Mouse (Mus musculus): ENCODE data around the gene Zzef1. TPM values are rescaled to one million over a fixed set of nuclear protein-coding genes. Genes with fewer than 3 reads are reported as not detected.

The Zzef1 gene
- polyA plus RNA-seq, 1 experiment from 2014 or later, result 9.8 TPM

DNA sequence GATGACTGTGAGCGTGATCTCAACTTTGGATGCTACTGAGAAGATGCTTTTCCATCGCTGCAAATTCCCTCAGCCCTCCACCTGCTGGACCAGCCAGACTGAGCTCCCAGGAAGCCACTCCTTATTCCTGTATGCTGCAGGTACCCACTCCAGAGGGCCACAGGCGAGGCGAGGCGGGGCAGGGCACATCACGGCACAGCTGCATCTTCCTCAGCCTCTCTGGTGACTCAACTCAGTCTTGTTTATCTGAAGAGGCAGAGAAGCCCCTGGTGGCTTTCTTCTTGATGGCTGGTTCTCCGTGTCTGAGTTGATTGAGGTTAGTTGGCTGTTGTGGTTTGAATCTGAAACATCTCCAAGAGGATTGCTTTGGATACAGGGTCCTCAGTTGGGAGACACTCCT is 152.2 kb downstream of the Zzef1 start:
- no peak for ATAC-seq (ENCODE audit: insufficient number of reproducible peaks, insufficient read depth, low FRiP score, low TSS enrichment)
- Histone ChIP-seq H3K4me2 (replicated peaks) (no peak overlapping the region), H3K36me3 (no peaks in the 10 kb centered on the region), H3K4me1 (peaks cover 23% of the 10 kb centered on the region), H3K4me3 (no peak overlapping the region), H3K9me3 (0 out of 2 replicates have a peak, but pooled peaks cover 5% of the 10 kb centered on the region), H3K9ac (no peak overlapping the region), H3K27ac (no peak overlapping the region), H3K27me3 (no peaks in the 10 kb centered on the region)
- 78% methylated on average over 7 of the region's 7 CpGs for WGBS

DNA sequence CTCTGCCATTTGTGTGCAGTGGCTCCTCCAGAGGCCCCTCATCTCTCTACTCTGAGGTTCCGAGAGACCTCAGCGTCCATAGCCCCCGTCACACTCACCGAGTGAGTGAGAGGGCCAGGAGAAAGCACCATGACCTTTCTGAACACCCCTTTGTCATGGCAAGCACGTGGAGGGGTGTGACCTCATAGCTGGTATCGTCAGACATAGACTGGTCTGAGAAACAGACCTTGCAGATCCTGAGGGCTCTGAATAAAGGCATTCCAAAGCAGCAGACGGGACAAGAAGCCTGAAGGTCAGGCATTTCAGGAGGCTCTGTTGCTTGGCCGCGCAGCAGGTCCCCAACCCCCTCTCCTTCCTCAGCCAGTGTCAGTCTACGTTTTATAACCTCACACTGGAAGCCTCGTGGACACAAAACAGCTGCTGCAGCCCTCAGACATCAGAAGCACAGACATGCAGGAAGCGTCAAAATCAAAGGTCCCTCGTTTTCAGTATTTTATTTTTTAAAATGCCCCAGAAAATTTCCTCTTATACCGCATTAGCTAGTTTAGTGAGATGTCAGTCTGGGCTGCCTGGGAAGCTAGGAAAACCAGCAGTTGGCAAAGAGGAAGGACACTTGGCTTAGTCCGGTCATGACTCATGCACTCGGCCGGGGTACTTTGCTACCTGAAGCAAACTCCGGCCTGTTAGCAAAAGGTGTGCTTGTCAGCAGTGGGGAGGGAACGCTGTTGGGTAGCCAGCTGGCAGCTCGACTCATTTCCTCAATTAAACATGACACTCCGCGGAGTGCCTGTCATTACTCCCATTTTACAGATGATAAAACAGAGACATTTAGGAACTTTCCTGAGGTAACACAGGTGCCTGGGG is 155.3 kb downstream of the Zzef1 start:
- Histone ChIP-seq H3K4me3 (no peak overlapping the region), H3K9me3 (0 out of 2 replicates have a peak, but pooled peaks cover 5% of the 10 kb centered on the region), H3K9ac (no peak overlapping the region), H3K4me1 (peaks cover 11% of the 10 kb centered on the region), H3K27me3 (no peaks in the 10 kb centered on the region), H3K27ac (no peak overlapping the region), H3K36me3 (no peaks in the 10 kb centered on the region), H3K4me2 (replicated peaks) (no peak overlapping the region)
- WGBS, result 74% methylated on average over 22 of the region's 22 CpGs
- no peak for ATAC-seq (ENCODE audit: insufficient number of reproducible peaks, insufficient read depth, low FRiP score, low TSS enrichment)

GRCm38 (mm10) chr11:72952226-72952625 is 156.2 kb downstream of the Zzef1 start:
- peaks cover 6% of the 10 kb centered on the region for H3K4me1 ChIP-seq
- 0 out of 2 replicates have a peak, but pooled peaks cover 5% of the 10 kb centered on the region for H3K9me3 ChIP-seq
- H3K4me3 ChIP-seq, result no peak overlapping the region
- no peak overlapping the region for H3K9ac ChIP-seq
- H3K4me2 ChIP-seq (replicated peaks), result no peak overlapping the region
- no peaks in the 10 kb centered on the region for H3K27me3 ChIP-seq
- ATAC-seq (ENCODE audit: insufficient number of reproducible peaks, insufficient read depth, low FRiP score, low TSS enrichment), result no peak
- 66% methylated on average over 3 of the region's 3 CpGs for WGBS
- no peaks in the 10 kb centered on the region for H3K36me3 ChIP-seq
- H3K27ac ChIP-seq, result no peak overlapping the region

- ATAC-seq (ENCODE audit: insufficient number of reproducible peaks, insufficient read depth, low FRiP score, low TSS enrichment), result no peak
- 0 out of 2 replicates have a peak, but pooled peaks cover 5% of the 10 kb centered on the region for H3K9me3 ChIP-seq
- H3K4me2 ChIP-seq (replicated peaks), result no peak overlapping the region
- no peak overlapping the region for H3K9ac ChIP-seq
- H3K4me1 ChIP-seq, result peaks cover 6% of the 10 kb centered on the region
- no peak overlapping the region for H3K4me3 ChIP-seq
- no peaks in the 10 kb centered on the region; the same call in 1 of the 2 replicates for H3K27me3 ChIP-seq
- H3K27ac ChIP-seq, result no peak overlapping the region
- no peaks in the 10 kb centered on the region for H3K36me3 ChIP-seq
- WGBS, result 86% methylated on average over 6 of the region's 6 CpGs
Measured at GRCm38 (mm10) chr11:72952697-72953096, 156.7 kb downstream of the Zzef1 start.

DNA sequence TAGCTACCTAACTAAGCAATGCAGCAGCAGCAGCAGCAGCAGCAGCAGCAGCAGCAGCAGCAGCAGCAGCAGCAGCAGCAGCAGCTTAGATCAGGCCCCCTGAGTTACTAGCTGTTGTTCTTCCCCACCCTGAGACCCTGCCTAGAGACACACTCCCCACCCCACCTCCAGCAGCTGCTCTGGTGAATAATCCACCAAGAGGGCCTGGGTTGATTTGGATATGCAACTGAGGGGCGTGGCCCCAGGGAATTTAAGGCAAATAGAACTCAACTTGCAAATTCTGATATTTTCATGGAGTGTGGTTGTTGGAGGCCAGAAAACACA is 157.1 kb downstream of the Zzef1 start:
- no peak overlapping the region for H3K4me3 ChIP-seq
- H3K27me3 ChIP-seq, result no peaks in the 10 kb centered on the region; the same call in 1 of the 2 replicates
- 0 out of 2 replicates have a peak, but pooled peaks cover 5% of the 10 kb centered on the region for H3K9me3 ChIP-seq
- H3K4me1 ChIP-seq, result peaks cover 6% of the 10 kb centered on the region
- H3K4me2 ChIP-seq (replicated peaks), result no peak overlapping the region
- H3K27ac ChIP-seq, result no peak overlapping the region
- 77% methylated on average over 1 of the region's 1 CpGs for WGBS
- no peak overlapping the region for H3K9ac ChIP-seq
- ATAC-seq (ENCODE audit: insufficient number of reproducible peaks, insufficient read depth, low FRiP score, low TSS enrichment), result no peak
- no peaks in the 10 kb centered on the region for H3K36me3 ChIP-seq

DNA sequence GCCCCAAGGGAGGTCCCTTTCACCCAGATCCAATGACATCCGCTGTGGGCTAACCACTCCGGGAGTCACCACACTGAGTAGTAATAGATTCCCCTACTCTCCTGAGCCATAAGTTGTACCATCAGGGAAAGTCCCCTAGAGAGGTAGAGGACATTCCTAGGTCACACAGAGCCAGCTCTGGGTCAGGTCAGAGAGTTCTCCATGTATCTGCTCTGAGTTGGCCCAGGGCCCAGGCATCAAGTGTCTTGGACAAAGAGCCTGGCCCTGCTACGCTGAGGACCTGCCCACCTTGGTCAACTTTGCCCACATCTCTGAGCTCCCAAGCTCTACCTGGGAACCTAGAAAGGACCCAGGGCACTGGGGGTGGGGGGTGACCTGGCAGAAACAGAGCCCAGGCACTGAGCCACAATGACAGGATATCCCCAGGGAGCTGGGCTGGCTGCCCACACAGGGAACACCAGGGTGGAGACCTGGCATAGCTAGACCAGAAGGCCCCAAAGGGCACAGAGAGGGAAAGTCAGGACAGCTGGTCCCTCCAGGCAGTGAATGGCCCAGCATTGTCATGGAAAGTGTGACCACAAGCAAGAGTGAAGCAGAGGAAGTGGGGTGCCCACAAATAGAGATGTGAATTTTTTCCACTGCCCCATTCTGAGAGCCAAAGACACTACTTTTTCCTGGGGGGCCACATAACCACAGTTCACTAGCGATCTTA is 157.6 kb downstream of the Zzef1 start:
- ATAC-seq (ENCODE audit: insufficient number of reproducible peaks, insufficient read depth, low FRiP score, low TSS enrichment), result no peak
- H3K4me3 ChIP-seq, result no peak overlapping the region
- WGBS, result 83% methylated on average over 4 of the region's 4 CpGs
- no peak overlapping the region for H3K9ac ChIP-seq
- H3K27ac ChIP-seq, result no peak overlapping the region
- H3K36me3 ChIP-seq, result no peaks in the 10 kb centered on the region
- H3K9me3 ChIP-seq, result 0 out of 2 replicates have a peak, but pooled peaks cover 5% of the 10 kb centered on the region
- H3K4me1 ChIP-seq, result peaks cover 6% of the 10 kb centered on the region
- no peak overlapping the region for H3K4me2 ChIP-seq (replicated peaks)
- H3K27me3 ChIP-seq, result no peaks in the 10 kb centered on the region; the same call in 1 of the 2 replicates

DNA sequence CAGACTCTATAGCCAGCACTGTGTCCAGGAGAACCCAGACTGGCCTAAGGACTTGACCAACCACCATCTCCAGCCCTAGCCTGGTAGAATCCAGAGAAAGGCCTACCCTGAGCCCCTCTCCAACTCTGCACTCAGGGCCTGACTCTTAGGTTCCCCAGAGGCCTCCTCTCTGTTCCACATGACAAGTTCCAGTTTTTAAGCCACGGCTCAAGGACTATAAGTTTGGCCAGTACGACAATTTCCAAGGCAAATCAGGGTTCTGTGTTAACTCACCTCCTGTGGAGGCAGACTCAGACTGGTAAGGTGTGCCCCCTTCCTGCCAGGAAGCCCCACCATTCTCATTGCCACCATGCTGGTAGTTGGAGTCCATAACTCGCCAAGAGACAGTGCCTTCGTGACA is 158.2 kb downstream of the Zzef1 start:
- Histone ChIP-seq H3K27me3 (peaks cover 3% of the 10 kb centered on the region), H3K9me3 (0 out of 2 replicates have a peak, but pooled peaks cover 5% of the 10 kb centered on the region), H3K9ac (no peak overlapping the region), H3K36me3 (no peaks in the 10 kb centered on the region), H3K4me3 (no peak overlapping the region), H3K27ac (no peak overlapping the region), H3K4me1 (peaks cover 6% of the 10 kb centered on the region), H3K4me2 (replicated peaks) (no peak overlapping the region)
- WGBS, result 89% methylated on average over 4 of the region's 4 CpGs
- ATAC-seq (ENCODE audit: insufficient number of reproducible peaks, insufficient read depth, low FRiP score, low TSS enrichment), result no peak

GRCm38 (mm10) chr11:72955339-72955974 is 159.4 kb downstream of the Zzef1 start:
- H3K4me2 ChIP-seq (replicated peaks), result no peak overlapping the region
- H3K9ac ChIP-seq, result no peak overlapping the region
- peaks cover 6% of the 10 kb centered on the region for H3K4me1 ChIP-seq
- ATAC-seq (ENCODE audit: insufficient number of reproducible peaks, insufficient read depth, low FRiP score, low TSS enrichment), result no peak
- no peaks in the 10 kb centered on the region for H3K9me3 ChIP-seq
- H3K4me3 ChIP-seq, result no peak overlapping the region
- H3K27me3 ChIP-seq, result peaks cover 16% of the 10 kb centered on the region
- H3K27ac ChIP-seq, result no peak overlapping the region
- WGBS, result 62% methylated on average over 5 of the region's 5 CpGs
- no peaks in the 10 kb centered on the region for H3K36me3 ChIP-seq

DNA sequence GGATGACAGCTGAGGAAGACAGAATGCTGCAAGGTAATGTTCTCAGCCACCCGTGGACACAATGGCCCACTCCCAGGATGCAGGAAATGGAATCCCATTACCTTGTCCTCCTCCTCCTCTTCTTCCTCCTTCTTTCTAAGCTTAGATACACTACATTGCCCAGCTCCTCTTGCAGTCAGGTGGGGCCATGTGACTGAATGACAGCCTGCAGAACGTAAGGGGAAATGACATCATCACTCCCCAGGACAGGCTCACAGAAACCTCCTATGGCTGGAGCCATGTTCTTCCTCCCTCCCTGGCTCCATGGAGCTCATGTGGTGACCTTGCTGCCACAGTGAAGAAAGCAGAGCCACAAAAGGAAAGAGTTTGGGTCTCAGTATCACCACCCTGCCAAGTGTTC is 161.3 kb downstream of the Zzef1 start:
- Histone ChIP-seq H3K27ac (no peak overlapping the region), H3K4me2 (replicated peaks) (no peak overlapping the region), H3K4me1 (peaks cover 16% of the 10 kb centered on the region), H3K27me3 (peaks cover 34% of the 10 kb centered on the region), H3K9me3 (no peaks in the 10 kb centered on the region), H3K4me3 (no peak overlapping the region), H3K9ac (no peak overlapping the region), H3K36me3 (no peaks in the 10 kb centered on the region)
- ATAC-seq (ENCODE audit: insufficient number of reproducible peaks, insufficient read depth, low FRiP score, low TSS enrichment), result no peak
- WGBS, result 54% methylated on average over 2 of the region's 2 CpGs

DNA sequence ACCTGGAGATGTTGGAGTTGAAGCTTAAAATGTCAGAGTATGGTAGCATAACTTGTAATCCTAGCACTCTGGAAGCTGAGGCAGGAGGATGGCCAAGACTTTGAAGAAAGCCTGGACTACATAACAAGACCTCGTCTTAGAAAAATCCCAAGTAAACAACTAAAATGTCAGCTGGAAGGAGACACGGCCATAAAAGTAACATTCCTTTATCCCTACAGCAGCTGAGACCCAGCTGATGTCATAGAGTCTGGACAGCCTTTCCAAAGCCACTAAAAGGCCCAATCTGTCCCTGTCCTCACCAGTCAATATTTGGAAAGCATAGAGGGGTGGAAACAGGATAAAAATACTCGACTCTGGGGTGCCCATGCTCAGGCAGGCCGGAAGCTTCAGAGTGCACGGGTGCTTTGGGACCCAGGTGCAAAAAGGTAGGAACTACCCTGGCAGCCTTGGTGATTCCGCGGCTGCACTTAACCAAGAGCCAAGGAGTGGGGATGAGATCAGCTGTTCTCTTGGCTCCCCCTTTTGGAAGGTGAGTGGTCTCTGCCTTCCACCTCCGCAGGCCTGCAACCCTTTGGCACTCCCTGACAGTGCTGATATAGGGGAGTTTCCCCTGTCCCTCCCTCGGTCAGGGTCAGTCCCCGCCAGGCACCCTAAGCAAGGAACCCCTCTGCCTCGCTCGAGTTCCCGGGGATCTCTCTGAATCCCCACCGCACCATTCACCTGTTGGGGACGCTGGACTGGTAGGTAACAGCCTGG is 164.1 kb downstream of the Zzef1 start:
- WGBS, result 13% methylated on average over 15 of the region's 15 CpGs
- no peak for ATAC-seq (ENCODE audit: insufficient number of reproducible peaks, insufficient read depth, low FRiP score, low TSS enrichment)
- Histone ChIP-seq H3K9me3 (no peaks in the 10 kb centered on the region), H3K27me3 (peaks cover 49% of the 10 kb centered on the region), H3K9ac (no peak overlapping the region), H3K36me3 (no peaks in the 10 kb centered on the region), H3K4me3 (no peak overlapping the region), H3K4me1 (peaks cover 10% of the 10 kb centered on the region), H3K27ac (no peak overlapping the region), H3K4me2 (replicated peaks) (peak overlapping the region; percentile 52; the same call in 1 of the 2 replicates)

DNA sequence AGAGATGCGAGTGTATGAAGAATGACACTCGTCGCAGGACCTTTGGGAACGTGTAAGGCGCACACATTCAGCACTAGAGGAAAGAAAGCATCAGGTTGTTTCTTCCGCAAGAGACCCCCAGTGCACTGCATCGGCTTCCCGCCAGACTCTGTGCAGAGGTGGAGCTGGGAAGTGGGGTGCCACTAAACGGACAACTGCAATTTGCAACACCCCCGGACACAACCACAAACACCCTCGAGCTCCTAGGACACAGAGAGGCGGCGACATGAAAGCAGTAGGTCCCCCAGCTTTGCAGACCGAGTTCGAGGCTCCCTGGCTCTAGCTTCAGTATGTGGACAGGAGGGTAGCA is 164.7 kb downstream of the Zzef1 start:
- Histone ChIP-seq H3K27me3 (peaks cover 49% of the 10 kb centered on the region), H3K4me1 (peaks cover 10% of the 10 kb centered on the region), H3K27ac (no peak overlapping the region), H3K4me2 (replicated peaks) (peak overlapping the region; percentile 52), H3K36me3 (no peaks in the 10 kb centered on the region), H3K9me3 (no peaks in the 10 kb centered on the region), H3K9ac (no peak overlapping the region), H3K4me3 (peak overlapping the region; percentile 37)
- 1% methylated on average over 15 of the region's 15 CpGs for WGBS
- ATAC-seq (ENCODE audit: insufficient number of reproducible peaks, insufficient read depth, low FRiP score, low TSS enrichment), result no peak

All from embryonic facial prominence, embryonic 12.5 days (tissue).